Mouse (Mus musculus) heart, postnatal 14 days (tissue): ENCODE data around the gene Gm43518. TPM values are rescaled to one million over a fixed set of nuclear protein-coding genes. Genes with fewer than 3 reads are reported as not detected.

Experiments used
- DNase-seq, 2 experiments: peaks; one replicate each; pipeline ENCODE4 v3.0.0; 2021 to 2022
- intact Hi-C: fragments of 180-260 bp; cut with DNase I; formaldehyde crosslinking; loops from one replicate; pipeline ENCODE4 v1.15.1; 2025
- long read RNA-seq, 2 experiments: library from polyadenylated mRNA; stranded (forward); transcript quantifications; one replicate each; pipeline ENCODE4 v2.0.0; 2021
- total RNA-seq, 2 experiments: library from RNA; stranded (reverse); gene quantifications; 2 replicates each; pipeline ENCODE4 v1.2.3; 2021

The Gm43518 gene
- total RNA-seq: under 1 TPM; 0.71 to 0.76 TPM
- long read RNA-seq, experiment 1: 0 reads
- long read RNA-seq, experiment 2: 0 reads

DNA sequence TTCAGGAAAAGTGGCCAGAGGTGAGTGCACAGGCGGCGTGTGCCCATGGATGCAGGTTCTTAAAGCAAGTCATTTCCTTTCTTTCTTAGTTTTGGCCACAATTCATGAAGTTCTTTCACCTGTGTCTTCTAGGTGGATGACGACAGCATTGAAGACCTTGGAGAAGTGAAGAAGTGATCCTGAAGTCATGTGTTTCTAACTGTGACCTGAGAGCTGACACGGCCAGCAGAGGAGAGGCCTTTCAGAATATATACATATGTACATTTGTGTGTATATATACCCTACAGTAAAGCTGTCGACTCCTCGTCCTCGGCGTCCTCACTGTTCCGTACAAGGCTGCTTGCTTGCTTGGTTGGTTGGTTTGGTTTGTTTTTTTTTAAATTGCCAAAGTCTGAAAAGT, at the start of gene Gm43518:
TSS of gene Gm43518 (plus strand) at position 301 of the 400 bp plus-strand sequence.
- intact Hi-C loops: no loop called here
- DNase-seq: no peak

DNA sequence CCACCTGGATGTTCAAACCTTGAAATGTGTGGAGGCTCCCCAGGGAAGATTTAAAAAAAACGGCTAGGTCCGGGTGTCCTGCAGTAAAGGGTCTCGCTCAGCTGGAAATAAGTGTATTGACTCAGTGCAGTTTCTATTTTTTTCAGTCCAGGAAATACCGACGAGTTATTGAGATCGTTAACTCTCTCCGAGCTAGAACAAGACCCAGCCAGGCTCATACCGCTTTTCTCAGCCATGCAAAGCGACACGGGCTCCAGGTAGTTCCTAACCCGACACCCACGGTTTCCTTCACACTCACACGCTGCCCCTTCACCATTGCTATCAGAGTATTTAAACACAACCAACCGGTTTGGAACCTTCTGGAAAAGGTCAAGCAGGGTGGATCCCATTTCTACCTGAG, 49.2 kb upstream of the Gm43518 start:
- intact Hi-C loops: no loop called here

GRCm38 (mm10) chr5:123879928-123880327, 47.3 kb upstream of the Gm43518 start, which contains the start of gene Hcar1:
TSS of gene Hcar1 (minus strand) at chr5:123880020.
- intact Hi-C loops: no loop called here
- peak; percentile 19 to 49 for DNase-seq

More for the DNA sequence above, 49.2 kb upstream of the Gm43518 start:
- no peak for DNase-seq

DNA sequence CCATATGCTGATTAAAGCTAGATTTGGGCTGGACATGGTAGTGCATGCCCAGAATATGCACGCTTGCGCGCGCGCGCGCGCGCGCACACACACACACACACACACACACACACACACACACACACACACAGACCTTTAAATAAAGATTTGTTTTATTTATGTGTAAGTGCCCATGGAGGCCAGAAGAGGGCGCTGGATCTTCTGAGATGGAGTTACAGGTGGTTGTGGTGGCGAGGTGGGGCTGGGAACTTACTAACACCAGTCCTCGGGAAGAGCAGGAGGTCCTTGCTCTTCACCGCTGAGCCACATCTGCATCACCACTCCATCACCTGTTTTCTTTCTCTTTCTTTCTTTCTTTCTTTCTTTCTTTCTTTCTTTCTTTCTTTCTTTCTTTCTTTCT, 46.4 kb upstream of the Gm43518 start:
- intact Hi-C loops: no loop called here
- no peak for DNase-seq

DNA sequence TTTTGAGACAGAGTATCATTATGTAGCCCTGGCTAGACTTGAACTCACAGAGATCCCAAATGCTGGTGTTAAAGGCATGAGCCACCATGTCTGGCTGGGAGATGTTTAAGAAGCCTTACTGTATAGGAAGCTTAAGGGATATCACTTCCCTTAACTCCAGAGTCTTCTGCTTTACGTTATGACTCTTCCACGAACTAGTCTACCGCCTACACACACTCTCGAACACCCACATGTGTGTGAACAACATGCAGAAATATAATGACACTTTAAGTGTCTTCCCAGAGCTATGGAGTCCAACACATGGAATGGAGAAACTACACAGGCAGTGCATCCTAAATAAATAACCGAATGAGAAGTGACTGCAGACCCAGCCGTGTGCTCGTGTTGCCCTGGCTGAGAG, 43.3 kb upstream of the Gm43518 start:
- intact Hi-C loops: no loop called here
- no peak for DNase-seq

DNA sequence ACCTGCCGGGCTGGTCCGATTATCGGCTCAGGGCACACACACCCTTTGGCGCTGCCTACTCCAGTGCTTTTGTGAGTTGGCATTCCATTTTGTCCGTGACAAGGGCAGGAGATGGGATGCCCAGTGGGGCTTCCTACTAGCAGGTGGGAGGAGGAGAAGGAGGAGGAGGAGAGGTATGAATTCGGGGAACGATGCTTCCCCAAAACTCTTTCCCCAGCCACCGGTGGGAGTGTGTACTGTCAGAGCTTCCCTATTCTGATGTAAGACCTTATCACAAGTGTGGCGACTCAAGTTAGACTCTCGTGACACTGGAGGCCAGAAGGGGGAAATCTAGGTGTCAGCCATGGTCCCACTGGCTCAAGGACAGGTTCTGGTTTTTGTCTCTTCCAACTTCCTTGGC, 42.9 kb upstream of the Gm43518 start:
- no peak for DNase-seq

DNA sequence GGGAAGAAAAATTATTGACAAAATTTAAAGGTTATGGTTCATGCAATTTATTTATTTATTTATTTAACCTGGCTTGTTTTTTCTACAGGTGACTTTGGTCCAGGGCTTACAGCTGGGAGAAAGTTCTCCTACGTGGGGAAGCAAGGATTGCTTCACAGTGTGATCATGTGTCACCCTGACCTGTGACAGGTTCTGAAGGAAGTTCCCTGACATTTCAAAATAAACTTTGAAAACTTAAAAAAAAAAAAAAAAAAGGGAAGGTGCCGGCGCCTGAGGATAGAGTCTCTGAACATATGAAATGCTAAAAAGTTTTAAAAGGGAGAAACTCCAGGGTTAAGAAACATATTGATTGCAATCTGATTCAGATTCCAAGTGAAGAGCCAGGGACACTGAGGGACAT, 40.9 kb upstream of the Gm43518 start:
- intact Hi-C loops: loop anchor here (5.0 kb wide), 1 partner anchor 124 kb away; no protein-coding TSS in a partner anchor

More for the DNA sequence above, 42.9 kb upstream of the Gm43518 start:
- intact Hi-C loops: no loop called here

GRCm38 (mm10) chr5:123890312-123890711, 36.9 kb upstream of the Gm43518 start:
- DNase-seq: no peak
- intact Hi-C loops: no loop called here

More for the DNA sequence above, 40.9 kb upstream of the Gm43518 start:
- DNase-seq: no peak

GRCm38 (mm10) chr5:123890987-123891386, 36.2 kb upstream of the Gm43518 start:
- DNase-seq: no peak
- intact Hi-C loops: no loop called here

DNA sequence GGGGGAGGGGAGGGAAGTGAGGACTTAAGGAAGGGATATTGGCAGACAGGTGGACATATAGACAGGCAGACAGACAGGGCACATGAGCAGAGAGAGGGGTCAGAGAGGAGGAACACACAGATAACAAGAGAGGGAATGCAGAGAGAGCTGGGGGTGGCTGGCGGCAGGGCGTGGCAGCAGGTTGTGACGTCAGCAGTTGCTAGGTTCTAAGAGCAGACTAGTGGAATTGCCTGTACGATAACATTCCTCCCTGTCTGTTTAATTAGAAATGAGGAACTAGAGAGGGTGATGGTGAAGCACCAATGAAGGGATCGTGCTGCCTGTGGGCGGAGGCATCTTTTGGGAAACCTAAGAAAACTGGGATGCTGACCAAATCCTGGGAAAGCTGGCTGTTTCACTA, 35.5 kb upstream of the Gm43518 start:
- DNase-seq: peak; percentile 11 to 60
- intact Hi-C loops: no loop called here

GRCm38 (mm10) chr5:123893520-123893919, 33.7 kb upstream of the Gm43518 start:
- DNase-seq: no peak
- intact Hi-C loops: no loop called here

GRCm38 (mm10) chr5:123896395-123896794, 30.8 kb upstream of the Gm43518 start:
- no peak for DNase-seq
- intact Hi-C loops: no loop called here

DNA sequence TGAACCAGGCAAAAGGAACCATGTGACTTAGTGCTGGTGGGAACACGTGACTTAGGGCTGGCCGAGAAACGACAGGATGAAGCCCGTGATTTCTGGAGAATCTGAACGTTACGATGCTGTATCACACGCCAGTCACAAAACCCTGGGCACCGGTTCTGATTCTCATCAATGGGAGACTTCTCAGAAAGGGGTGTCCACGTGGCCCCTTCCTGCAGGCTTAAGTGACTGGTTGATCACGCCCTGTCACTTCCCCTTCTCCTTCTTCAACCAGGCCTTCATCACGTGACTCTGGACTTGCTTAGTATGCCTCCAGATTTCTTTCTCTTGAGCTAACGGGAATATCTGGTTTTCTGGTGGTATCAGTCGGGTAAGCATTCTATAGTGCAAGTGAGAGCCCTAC, 29.9 kb upstream of the Gm43518 start:
- no peak for DNase-seq

DNA sequence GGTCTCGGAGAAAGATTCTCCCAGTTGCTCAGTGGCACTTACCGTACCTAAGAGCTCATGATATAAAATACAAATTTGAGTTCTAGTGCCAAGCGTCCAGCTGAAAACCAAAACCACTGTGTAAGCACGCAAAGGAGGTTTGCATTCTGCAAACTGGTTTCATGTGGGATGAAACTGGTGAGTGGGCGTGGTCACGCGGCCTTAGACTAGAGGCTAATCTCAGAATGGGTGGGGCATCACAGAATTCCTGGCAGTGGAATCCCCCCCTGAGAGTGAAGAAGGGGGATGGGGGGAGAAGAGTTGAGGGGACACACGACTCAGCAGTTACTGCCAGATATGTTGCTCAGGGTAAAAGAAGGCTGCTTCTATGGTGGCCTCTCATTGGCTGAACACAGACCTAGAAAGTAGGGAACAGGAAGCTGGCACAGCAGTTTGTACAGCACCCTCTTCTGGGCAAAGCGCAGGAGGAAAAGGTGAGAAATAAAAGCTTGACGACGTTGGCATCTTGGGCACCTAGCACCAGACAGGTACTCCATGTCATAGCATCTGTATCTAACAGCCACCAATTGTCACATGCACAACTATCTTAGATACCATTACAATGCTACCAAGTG, 23.1 kb upstream of the Gm43518 start:
- intact Hi-C loops: no loop called here
- no peak for DNase-seq

More for the DNA sequence above, 29.9 kb upstream of the Gm43518 start:
- intact Hi-C loops: no loop called here

GRCm38 (mm10) chr5:123906146-123906975, 20.9 kb upstream of the Gm43518 start:
- no peak for DNase-seq
- intact Hi-C loops: loop anchor here (2.0 to 5.0 kb wide), 4 partner anchors 79 to 278 kb away; partner anchors contain the start of genes Kntc1 and Rsrc2

DNA sequence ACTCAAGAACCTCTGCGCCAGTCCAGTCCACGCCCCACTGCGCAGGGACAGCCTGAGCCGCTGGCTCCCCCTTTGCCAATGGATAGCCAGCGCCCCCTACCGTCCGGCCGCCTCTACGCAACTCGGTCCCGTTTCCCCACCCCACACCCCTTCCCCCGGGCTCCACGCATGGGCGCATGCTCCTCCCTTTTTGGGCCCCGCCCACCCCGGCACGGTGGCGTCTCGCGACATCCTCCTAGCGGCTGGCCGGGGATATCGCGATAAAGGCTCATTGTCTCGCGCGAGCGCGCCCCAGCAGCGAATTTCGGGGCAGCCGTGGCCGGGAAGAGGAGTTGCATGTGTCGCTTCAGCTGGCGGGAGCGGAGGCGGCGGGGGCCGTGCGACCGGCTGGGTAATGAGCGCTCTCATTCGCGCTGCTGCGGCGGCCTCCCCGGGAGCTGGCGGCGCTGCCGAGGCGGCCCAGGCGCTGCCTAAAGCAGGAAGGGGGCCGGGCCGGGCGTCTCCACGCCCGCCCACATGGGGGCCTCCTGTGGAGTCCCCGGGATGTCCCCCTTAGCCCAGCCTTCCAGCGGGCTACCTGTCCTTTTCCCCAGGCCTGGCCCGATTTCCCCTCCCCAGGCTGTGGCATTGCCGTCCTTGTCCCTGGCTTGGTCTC, 20.1 kb upstream of the Gm43518 start, which contains the start of gene Denr:
TSS of gene Denr (plus strand) at position 200 of the 655 bp plus-strand sequence.
- DNase-seq: peak; percentile 100
- intact Hi-C loops: loop anchor here (2.0 to 5.0 kb wide), 4 partner anchors 80 to 278 kb away; partner anchors contain the start of genes Kntc1 and Rsrc2

DNA sequence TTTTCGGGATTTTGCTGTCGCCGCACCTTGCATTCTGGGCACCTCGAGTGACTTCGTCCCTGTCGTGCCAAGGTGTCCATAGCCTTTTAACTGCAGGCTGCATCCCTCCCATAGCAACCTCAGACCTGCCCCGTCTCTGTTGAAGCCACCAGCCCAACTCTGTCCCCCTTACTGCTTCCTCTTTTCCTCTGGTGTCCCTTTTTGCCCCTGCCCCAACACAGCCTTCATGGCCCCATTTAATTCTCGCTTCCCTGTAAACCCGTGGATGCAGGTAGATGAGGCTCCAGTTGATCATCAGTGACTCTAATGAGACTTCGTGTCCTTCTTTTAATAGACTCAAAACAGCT, 19.6 kb upstream of the Gm43518 start:
- DNase-seq: no peak
- intact Hi-C loops: loop anchor here (2.0 to 5.0 kb wide), 4 partner anchors 80 to 279 kb away; partner anchors contain the start of genes Kntc1 and Rsrc2

- DNase-seq: no peak
- intact Hi-C loops: no loop called here
Observed at GRCm38 (mm10) chr5:123914852-123915251, 12.4 kb upstream of the Gm43518 start.

GRCm38 (mm10) chr5:123922112-123922511, 5.1 kb upstream of the Gm43518 start:
- no peak for DNase-seq
- intact Hi-C loops: no loop called here

DNA sequence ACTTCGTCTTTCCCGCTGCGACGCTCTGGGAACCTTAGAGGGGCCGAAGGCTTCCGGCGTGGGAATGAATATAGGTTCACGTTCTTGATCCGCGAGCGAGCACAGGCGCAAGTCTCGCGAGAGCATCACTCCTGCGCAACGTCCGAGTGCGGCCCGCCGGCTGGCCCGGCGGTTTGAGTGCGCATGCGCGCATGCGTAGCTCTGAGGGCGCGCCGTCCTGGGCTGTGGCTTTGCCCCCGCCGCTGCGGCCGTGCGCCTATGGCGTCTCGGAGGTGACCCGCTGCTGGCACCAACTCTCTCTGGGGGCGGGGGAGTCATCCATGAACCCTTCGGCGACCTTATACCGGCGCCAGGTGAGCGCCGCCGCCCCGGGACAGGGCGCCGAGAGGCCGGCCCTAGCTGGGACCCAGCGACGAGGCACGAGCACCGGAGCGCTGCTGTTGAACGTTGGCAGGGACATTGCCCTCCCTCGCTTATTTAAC, 3.3 kb downstream of the Gm43518 start, which contains the start of gene Ccdc62:
TSS of gene Ccdc62 (plus strand) at position 172 of the 482 bp plus-strand sequence.
- intact Hi-C loops: no loop called here
- peak; percentile 97 for DNase-seq

GRCm38 (mm10) chr5:123931131-123931530, 3.9 kb downstream of the Gm43518 start:
- intact Hi-C loops: no loop called here
- no peak for DNase-seq
